10 mouse cellular contexts compared by ENCODE assay signal in the genomic region with DNA sequence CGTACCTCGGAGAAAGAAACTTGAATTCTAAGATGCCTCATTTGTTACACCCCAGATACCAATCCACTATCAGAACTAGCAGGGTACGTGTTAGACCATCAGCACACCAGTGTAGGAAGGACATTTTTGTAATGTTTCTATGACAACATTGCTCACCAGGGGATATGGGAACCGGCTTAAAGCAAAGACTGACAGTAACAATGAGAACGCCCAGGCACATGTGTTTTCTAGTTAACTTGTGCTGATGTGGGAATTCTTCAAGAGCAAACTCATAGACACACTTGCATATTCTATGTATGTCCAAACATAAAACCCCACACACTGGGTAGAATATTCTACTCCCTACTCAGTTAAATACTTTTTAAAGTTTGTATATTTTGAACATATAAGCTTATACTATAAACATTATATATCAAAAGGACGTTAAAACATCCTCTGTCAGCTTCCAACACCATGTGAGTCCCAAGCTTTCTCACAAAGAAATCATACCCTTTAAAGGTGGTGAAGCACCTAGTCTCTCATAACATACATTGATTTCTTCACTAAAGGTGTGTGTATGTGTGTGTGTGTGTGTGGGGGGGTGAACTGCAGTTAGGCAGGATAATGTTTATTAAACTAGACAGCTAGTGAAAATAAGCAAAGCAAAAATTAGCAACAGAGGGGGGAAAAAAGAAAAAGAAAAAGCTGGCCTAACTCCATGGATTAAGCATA.
DNase-seq lines count a peak whose midpoint lies in the region; ATAC-seq and TF ChIP-seq lines count a peak whose summit lies in the region.
"Had no signal": no experiment of that assay in that cellular context is flagged by ENCODE, and none has a peak within 500 bp of the region (broad histone marks: within the 10 kb centered on the region; RNA-seq: fewer than 3 reads in every experiment).

No protein-coding gene starts in this region.

- peaks cover 17% of the 10 kb centered on the region for H3K4me1 ChIP-seq in forebrain, embryonic 10.5 days
- peaks cover 6% of the 10 kb centered on the region; the same call in 1 of the 2 replicates for H3K4me1 ChIP-seq in forebrain, embryonic 15.5 days
- peaks cover 19% of the 10 kb centered on the region for H3K4me1 ChIP-seq in hindbrain, embryonic 14.5 days (replicated peaks; ENCODE audit: control insufficient read depth, insufficient read depth, low read length)
- peaks cover 21% of the 10 kb centered on the region for H3K4me1 ChIP-seq in midbrain, embryonic 14.5 days (ENCODE audit: control insufficient read depth, insufficient read depth, low read length)

- H3K9ac ChIP-seq in forebrain, embryonic 15.5 days (replicated peaks), result no peak overlapping the region
- no peak overlapping the region for H3K9ac ChIP-seq in hindbrain, embryonic 14.5 days
- no peak overlapping the region for H3K9ac ChIP-seq in midbrain, embryonic 14.5 days (replicated peaks; ENCODE audit: low read length)

- H3K9me3 ChIP-seq in forebrain, embryonic 10.5 days, result no peaks in the 10 kb centered on the region
- H3K9me3 ChIP-seq in forebrain, embryonic 15.5 days, result no peaks in the 10 kb centered on the region
- H3K9me3 ChIP-seq in hindbrain, embryonic 14.5 days (ENCODE audit: control insufficient read depth, low read length), result no peaks in the 10 kb centered on the region
- no peaks in the 10 kb centered on the region for H3K9me3 ChIP-seq in midbrain, embryonic 14.5 days (ENCODE audit: control insufficient read depth, low read length)

- H3K27me3 ChIP-seq in forebrain, embryonic 10.5 days (ENCODE audit: poor library complexity, severe bottlenecking), result no peaks in the 10 kb centered on the region
- no peaks in the 10 kb centered on the region for H3K27me3 ChIP-seq in forebrain, embryonic 15.5 days
- no peaks in the 10 kb centered on the region for H3K27me3 ChIP-seq in hindbrain, embryonic 14.5 days (ENCODE audit: control insufficient read depth, insufficient read depth, low read length)
- H3K27me3 ChIP-seq in midbrain, embryonic 14.5 days (ENCODE audit: control insufficient read depth, insufficient read depth, low read length), result no peaks in the 10 kb centered on the region

- peak overlapping the region; percentile 65; the same call in 1 of the 2 replicates for H3K27ac ChIP-seq in forebrain, embryonic 10.5 days
- H3K27ac ChIP-seq in forebrain, embryonic 15.5 days (replicated peaks), result no peak overlapping the region
- H3K27ac ChIP-seq in hindbrain, embryonic 14.5 days, result peak overlapping the region; percentile 73; the same call in 1 of the 2 replicates
- H3K27ac ChIP-seq in midbrain, embryonic 14.5 days (replicated peaks; ENCODE audit: low read depth, low read length), result peak overlapping the region; percentile 8; the same call in 1 of the 2 replicates
- H3K27ac ChIP-seq: gastrocnemius, adult 2 months had no signal

- TF ChIP-seq POLR2A in brain, embryonic 14.5 days (IDR thresholded peaks at IDR 0.05; ENCODE audit: borderline replicate concordance, extremely low read depth, insufficient read depth, insufficient read length, poor library complexity, severe bottlenecking), result no peak

- no peak for TF ChIP-seq CTCF in brain, embryonic 14.5 days (IDR thresholded peaks at IDR 0.05; ENCODE audit: borderline replicate concordance, extremely low read depth, insufficient read depth, insufficient read length)

- H3K4me3 ChIP-seq in forebrain, embryonic 10.5 days, result no peak overlapping the region
- no peak overlapping the region for H3K4me3 ChIP-seq in forebrain, embryonic 15.5 days
- no peak overlapping the region for H3K4me3 ChIP-seq in hindbrain, embryonic 14.5 days (replicated peaks; ENCODE audit: low read length)
- no peak overlapping the region for H3K4me3 ChIP-seq in midbrain, embryonic 14.5 days (replicated peaks; ENCODE audit: low read depth, low read length)

- H3K36me3 ChIP-seq in forebrain, embryonic 10.5 days (replicated peaks), result no peaks in the 10 kb centered on the region
- no peaks in the 10 kb centered on the region for H3K36me3 ChIP-seq in forebrain, embryonic 15.5 days
- H3K36me3 ChIP-seq in hindbrain, embryonic 14.5 days (replicated peaks; ENCODE audit: control insufficient read depth, insufficient read depth), result no peaks in the 10 kb centered on the region
- no peaks in the 10 kb centered on the region for H3K36me3 ChIP-seq in midbrain, embryonic 14.5 days (ENCODE audit: control insufficient read depth, insufficient read depth, low read length)

- no peak for ATAC-seq in forebrain, embryonic 15.5 days (replicated peaks)
- ATAC-seq in hindbrain, embryonic 14.5 days (ENCODE audit: low FRiP score), result peak; percentile 74; the same call in 1 of the 2 replicates
- ATAC-seq in midbrain, embryonic 14.5 days (ENCODE audit: low FRiP score, low TSS enrichment), result no peak

- 68% methylated on average over 6 of the region's 6 CpGs for WGBS in forebrain, embryonic 10.5 days
- WGBS in forebrain, embryonic 15.5 days, result 55% methylated on average over 6 of the region's 6 CpGs
- WGBS in hindbrain, embryonic 14.5 days, result 28% methylated on average over 6 of the region's 6 CpGs
- WGBS in midbrain, embryonic 14.5 days, result 29% methylated on average over 6 of the region's 6 CpGs

- DNase-seq in forebrain, embryonic 10.5 days (ENCODE audit: extremely low spot score, low spot score), result no peak
- DNase-seq in brain, embryonic 14.5 days (ENCODE audit: low read depth), result peak; percentile 52
- DNase-seq in hindbrain, embryonic 14.5 days (ENCODE audit: low spot score), result peak; percentile 51
- peak; percentile 55 for DNase-seq in midbrain, embryonic 14.5 days
- no peak for DNase-seq in Muller cell, postnatal 12 days (ENCODE audit: inconsistent ontology term)
- no peak for DNase-seq in cerebellum, adult 8-10 months
- no peak for DNase-seq in urinary bladder, adult 18-20 months (ENCODE audit: low spot score in 2 of 2)
- DNase-seq: gastrocnemius, adult 2 months; lung, adult 18-20 months had no signal

- no peak overlapping the region for H3K4me2 ChIP-seq in forebrain, embryonic 15.5 days (replicated peaks)
- 0 out of 2 replicates have a peak overlapping the region, but pooled peaks have one; percentile 29 for H3K4me2 ChIP-seq in hindbrain, embryonic 14.5 days (replicated peaks)
- no peak overlapping the region for H3K4me2 ChIP-seq in midbrain, embryonic 14.5 days (ENCODE audit: low read length)

Comparison
In these comparisons a context has a peak if more than half of its experiments do, and no peak if none do; other contexts are left out.
1. DNase-seq: peak in brain, embryonic 14.5 days (single experiment), hindbrain, embryonic 14.5 days (single experiment) and midbrain, embryonic 14.5 days (single experiment); none in forebrain, embryonic 10.5 days (single experiment), Muller cell, postnatal 12 days (single experiment), cerebellum, adult 8-10 months (single experiment) and urinary bladder, adult 18-20 months (0 of 2).